Mouse (Mus musculus) megakaryocyte progenitor cell, adult 5-6 weeks (primary cell): ENCODE measurements around the gene Kank2. TPM values are rescaled to one million over a fixed set of nuclear protein-coding genes. Genes with fewer than 3 reads are reported as not detected.
A peak's percentile ranks its signal among the peaks of the same experiment; 100 is the strongest.
"Not testable (repeated sequence)": the region's sequence is repeated elsewhere in the genome, so short reads cannot be mapped to it uniquely, and the experiment has no call there.

ENCODE experiments used
- ATAC-seq: replicated peaks from 2 replicates; pipeline ENCODE4 v1.8.0; 2016; ENCODE audit warnings: mild to moderate bottlenecking, moderate TSS enrichment, inconsistent platforms; ENCODE audit not compliant: poor library complexity
- total RNA-seq, 2 experiments: library from RNA; stranded (forward) in 1 of 2; stranded (reverse) in 1 of 2; fragments of 157-497, 149-512 nt in 1 of 2; fragments of 200-1000 nt in 1 of 2; gene quantifications; 2 replicates each; pipeline versions ENCODE4 v1.2.3 to v1.2.4; 2015 to 2017

Gene Kank2
- total RNA-seq, 2 experiments from 2014 or later: 0.72 to 1.2 TPM

- not testable (repeated sequence) for ATAC-seq
Observed at GRCm38 (mm10) chr9:21786309-21786708, 12.2 kb downstream of the Kank2 start.

- no peak for ATAC-seq
Observed at GRCm38 (mm10) chr9:21784517-21785307, 13.8 kb downstream of the Kank2 start.

GRCm38 (mm10) chr9:21781657-21782468, 16.7 kb downstream of the Kank2 start:
- ATAC-seq: peak; percentile 77

DNA sequence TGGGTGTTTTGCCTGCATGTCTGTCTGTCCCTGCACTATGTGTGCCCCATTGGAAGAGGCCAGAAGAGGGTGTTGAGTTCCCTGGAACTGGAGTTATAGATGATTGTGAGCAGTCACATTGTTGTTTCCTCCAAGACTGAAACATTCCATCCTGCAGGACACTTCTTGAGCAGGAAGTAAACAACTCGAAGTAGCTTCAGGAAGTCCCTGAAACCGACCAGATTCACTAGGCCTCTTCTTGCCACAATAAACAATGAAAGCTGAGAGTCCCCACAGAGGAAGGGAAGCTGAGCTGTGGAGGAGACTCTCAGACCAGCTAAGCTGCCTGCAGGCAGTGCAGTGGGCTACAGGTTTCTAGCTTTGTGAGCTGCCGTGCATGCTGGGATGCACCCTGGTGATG, 20.8 kb downstream of the Kank2 start:
- ATAC-seq: no peak

DNA sequence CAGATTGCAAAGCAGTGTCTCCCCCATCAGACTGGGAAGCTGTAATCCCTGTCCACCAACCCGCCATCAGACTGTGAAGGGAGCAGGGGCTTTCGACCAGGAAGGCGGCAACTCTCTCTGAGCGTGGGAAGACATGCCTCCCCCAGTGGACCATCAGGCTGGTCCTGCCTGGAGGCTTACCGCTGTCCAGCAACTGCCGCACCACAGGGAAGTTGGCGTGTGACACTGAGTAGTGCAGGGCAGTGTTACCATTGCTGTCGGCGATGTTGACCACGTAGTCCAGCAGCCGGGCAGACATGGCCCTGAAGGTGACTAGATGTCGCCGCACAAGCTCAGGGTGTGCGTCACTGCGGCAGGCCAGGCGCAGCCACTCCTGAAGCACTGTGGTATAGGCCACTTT, 24.2 kb downstream of the Kank2 start:
- no peak for ATAC-seq

DNA sequence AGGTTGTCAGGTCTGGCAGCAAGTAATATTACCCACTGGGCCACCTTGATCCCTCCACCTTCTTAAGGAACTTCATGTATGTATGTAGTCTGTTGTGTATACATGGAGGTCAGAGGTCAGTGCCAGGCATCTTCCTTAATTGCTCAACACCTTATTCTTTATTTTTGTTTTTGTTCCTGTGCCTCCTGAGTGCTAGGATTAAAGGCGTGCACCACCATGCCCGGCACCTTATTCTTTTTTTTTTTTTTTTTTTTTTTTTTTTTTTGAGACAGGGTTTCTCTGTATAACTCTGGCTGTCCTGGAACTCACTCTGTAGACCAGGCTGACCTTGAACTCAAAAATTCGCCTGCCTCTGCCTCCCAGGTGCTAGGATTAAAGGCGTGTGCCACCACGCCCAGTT, 25.1 kb downstream of the Kank2 start:
- not testable (repeated sequence) for ATAC-seq

- no peak for ATAC-seq
Observed at GRCm38 (mm10) chr9:21769558-21770183, 28.9 kb downstream of the Kank2 start.

- ATAC-seq: no peak
Observed at GRCm38 (mm10) chr9:21768511-21769411, 29.8 kb downstream of the Kank2 start.

DNA sequence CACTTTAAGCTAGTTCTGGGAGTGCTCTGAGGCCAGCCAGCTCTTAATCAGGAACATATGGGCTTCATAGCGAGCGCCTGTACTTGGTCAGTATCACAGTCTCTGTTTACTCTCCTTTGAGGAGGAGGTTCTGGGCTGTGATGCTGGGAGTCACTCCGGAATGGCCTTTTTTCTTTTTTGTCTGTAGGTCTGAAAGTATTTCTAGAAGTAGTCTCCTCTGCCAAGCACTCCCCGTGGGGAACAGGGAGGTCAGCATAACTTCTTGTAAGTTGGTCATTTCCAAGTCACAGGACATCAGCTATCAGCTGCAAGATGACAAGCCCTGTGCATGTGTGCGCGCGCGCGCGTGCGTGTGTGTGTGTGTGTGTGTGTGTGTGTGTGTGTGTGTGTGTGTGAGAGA, 30.6 kb downstream of the Kank2 start:
- no peak for ATAC-seq

GRCm38 (mm10) chr9:21764084-21764999, 34.2 kb downstream of the Kank2 start:
- ATAC-seq: 0 out of 2 replicates have a peak, but pooled peaks have one; percentile 12

- ATAC-seq: no peak
Observed at GRCm38 (mm10) chr9:21762135-21762534, 36.4 kb downstream of the Kank2 start.

DNA sequence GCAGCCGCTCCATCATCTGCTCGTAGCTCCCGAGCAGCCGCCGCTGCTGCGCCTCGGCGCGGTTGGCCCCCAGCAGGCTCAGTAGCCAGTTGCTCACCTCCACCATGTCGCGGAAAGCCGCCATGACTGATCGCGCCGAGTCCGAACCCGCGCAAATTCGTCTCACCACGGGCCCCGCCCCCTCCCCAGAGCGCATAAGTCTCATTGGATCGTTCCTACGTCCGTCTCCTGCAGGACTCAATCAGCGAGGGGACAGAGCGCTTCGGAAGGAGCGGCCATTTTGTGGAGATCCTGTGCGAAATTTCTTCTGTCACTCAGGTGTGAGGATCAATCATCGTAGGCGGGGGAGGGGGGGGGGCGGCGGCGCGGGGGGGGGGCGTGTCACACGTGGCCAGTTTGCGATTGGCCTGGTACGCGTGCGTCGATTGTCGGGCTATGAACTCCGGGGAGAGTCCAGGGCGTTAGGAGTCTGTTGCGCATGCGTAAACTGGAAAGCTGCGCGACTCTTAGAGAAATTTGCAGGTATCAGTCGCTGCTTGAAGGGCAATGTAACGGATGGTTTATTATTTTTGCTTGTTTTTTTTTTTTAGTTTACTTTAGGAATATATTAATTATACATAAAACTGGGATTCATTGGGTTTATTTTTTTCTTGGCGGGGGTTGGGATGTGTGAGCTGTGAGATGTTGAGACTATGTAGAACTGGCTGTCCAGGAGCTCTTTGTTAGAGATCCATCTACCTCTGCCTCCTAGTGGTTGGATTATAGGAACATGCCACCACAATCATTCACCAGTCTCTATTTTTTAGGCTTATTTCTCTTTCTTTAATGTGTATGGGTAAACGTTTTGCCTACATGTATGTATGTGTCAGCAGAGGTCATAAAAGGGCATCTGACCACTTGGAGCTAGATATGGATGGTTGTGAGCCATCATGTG, 38.1 kb downstream of the Kank2 start, which contains the start of gene Spc24:
TSS of gene Spc24 (minus strand) at position 149 of the 934 bp plus-strand sequence.
- ATAC-seq: peak; percentile 94

DNA sequence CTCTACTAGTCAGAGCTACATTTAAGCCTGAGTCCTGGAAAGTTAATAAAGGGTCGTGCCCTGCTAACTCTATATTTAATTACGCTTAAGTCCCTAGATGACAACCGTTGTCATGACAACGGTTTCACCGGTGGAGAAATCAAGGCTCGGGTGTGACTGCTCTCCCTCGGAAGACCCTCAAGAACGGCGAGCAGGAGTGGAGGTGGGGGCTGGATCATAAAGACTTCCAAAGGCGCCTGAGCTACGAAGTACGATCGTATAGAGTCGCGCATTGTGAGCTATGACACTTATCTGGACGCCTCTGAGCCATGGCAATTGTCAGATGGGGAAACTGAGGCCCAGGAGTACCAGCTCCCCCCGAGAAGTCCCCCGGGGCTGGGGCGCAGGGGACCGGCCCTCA, 38.8 kb downstream of the Kank2 start:
- ATAC-seq: no peak

- ATAC-seq: no peak
Observed at GRCm38 (mm10) chr9:21758576-21759529, 39.7 kb downstream of the Kank2 start.

- ATAC-seq: no peak
Observed at GRCm38 (mm10) chr9:21754516-21755321, 43.8 kb downstream of the Kank2 start.

GRCm38 (mm10) chr9:21754003-21754402, 44.5 kb downstream of the Kank2 start:
- no peak for ATAC-seq
